Mouse (Mus musculus) liver, embryonic 11.5 days (tissue): ENCODE measurements around the gene Ugt1a6b. TPM values are rescaled to one million over a fixed set of nuclear protein-coding genes. Genes with fewer than 3 reads are reported as not detected.

ENCODE experiments used
- ATAC-seq: fragments of 200-750 bp; cut with Nextera tagmentation; replicated peaks from 2 replicates; pipeline ENCODE4 v1.8.0; 2017; ENCODE audit warnings: moderate number of reproducible peaks, mild to moderate bottlenecking, moderate TSS enrichment, moderate library complexity; ENCODE audit not compliant: low FRiP score
- DNase-seq: peaks from one replicate; pipeline ENCODE4 v3.0.0-alpha.2; 2017; ENCODE audit warnings: low spot score
- H3K27ac ChIP-seq: fragments of 300-500 bp; sonication (generic); 2 replicates; pipeline ENCODE4 v1.5.1; 2014; ENCODE audit warnings: mild to moderate bottlenecking, low read depth, low read length, control low read depth
- H3K27me3 ChIP-seq: fragments of 300-500 bp; sonication (generic); replicated peaks from 2 replicates; pipeline ENCODE4 v1.6.1; 2014; ENCODE audit warnings: low read length, mixed read lengths; ENCODE audit not compliant: control insufficient read depth, insufficient read depth
- H3K36me3 ChIP-seq: fragments of 300-500 bp; sonication (generic); 2 replicates; pipeline ENCODE4 v1.6.1; 2014; ENCODE audit warnings: mild to moderate bottlenecking, low read length, moderate library complexity, mixed read lengths; ENCODE audit not compliant: control insufficient read depth, insufficient read depth
- H3K4me1 ChIP-seq: fragments of 300-500 bp; sonication (generic); replicated peaks from 2 replicates; pipeline ENCODE4 v1.6.1; 2014; ENCODE audit warnings: low read length, mixed read lengths; ENCODE audit not compliant: control insufficient read depth, insufficient read depth
- H3K4me2 ChIP-seq: fragments of 300-500 bp; sonication (generic); 2 replicates; pipeline ENCODE4 v1.6.1; 2014; ENCODE audit warnings: mild to moderate bottlenecking, control low read depth, moderate library complexity
- H3K4me3 ChIP-seq: fragments of 300-500 bp; sonication (generic); 2 replicates; pipeline ENCODE4 v1.5.1; 2014; ENCODE audit warnings: low read depth, low read length, control low read depth
- H3K9ac ChIP-seq: fragments of 300-500 bp; sonication (generic); 2 replicates; pipeline ENCODE4 v1.6.1; 2014; ENCODE audit warnings: low read depth, low read length, control low read depth
- H3K9me3 ChIP-seq: fragments of 300-500 bp; sonication (generic); 2 replicates; pipeline ENCODE4 v1.6.1; 2016; ENCODE audit warnings: low read length, inconsistent platforms, mixed read lengths; ENCODE audit not compliant: control insufficient read depth
- WGBS: fragments of 180-500 bp; shearing (Covaris S2); extraction: QIAGEN DNeasy Blood & Tissue Kit; methylation state at CpG from one replicate; pipeline ENCODE4 v1.1.7; 2014; 5-methylcytosine and 5-hydroxymethylcytosine counted together
- polyA plus RNA-seq: library from polyadenylated mRNA; unstranded; fragments of >200 nt; fragmentation: Nextera tagmentation; extraction: Ambion mirVana; gene quantifications from 2 replicates; pipeline ENCODE4 v1.2.1, GENCODE M21; 2014

Ugt1a6b gene
- polyA plus RNA-seq, 1 experiment from 2014 or later = 0.11 TPM

DNA sequence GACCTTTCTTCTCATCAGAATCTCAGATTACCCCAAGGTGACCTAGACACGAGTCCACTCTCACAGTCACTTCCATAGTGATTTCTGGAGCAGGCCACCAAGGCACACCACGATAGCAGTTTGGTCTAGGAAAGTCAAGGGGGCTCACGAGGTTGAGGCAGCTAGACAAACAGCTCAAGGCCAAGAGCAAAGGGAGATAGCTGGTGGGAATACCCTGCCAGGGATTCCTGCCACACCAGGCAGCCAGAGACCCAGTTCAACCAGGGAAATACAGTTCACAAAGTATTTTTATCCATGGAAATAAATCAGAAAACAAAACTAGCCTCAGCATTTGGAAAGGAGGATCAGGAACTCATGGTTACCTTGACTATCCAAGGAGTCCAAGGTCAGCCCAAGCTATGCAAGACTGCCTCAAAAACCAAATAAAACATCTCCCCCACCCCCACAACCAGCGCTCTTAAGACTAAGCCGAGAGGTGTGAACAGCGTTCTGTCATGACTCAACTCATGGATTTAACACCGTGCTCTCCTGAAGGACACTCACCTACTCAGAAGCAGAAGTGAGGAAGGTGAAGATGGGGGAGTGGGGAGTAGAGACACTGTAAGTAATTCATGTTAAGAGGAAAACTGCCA lies 161.3 kb downstream of the Ugt1a6b start:
- no peak overlapping the region for H3K4me3 ChIP-seq
- H3K9ac ChIP-seq = no peak overlapping the region
- peaks cover 88% of the 10 kb centered on the region for H3K36me3 ChIP-seq
- 86% methylated on average over 7 of the region's 7 CpGs for WGBS
- H3K27me3 ChIP-seq = no peaks in the 10 kb centered on the region
- H3K4me2 ChIP-seq = no peak overlapping the region
- no peak overlapping the region for H3K27ac ChIP-seq
- ATAC-seq (no peak), DNase-seq (no peak)
- H3K9me3 ChIP-seq = peaks cover 21% of the 10 kb centered on the region
- peaks cover 32% of the 10 kb centered on the region for H3K4me1 ChIP-seq

DNA sequence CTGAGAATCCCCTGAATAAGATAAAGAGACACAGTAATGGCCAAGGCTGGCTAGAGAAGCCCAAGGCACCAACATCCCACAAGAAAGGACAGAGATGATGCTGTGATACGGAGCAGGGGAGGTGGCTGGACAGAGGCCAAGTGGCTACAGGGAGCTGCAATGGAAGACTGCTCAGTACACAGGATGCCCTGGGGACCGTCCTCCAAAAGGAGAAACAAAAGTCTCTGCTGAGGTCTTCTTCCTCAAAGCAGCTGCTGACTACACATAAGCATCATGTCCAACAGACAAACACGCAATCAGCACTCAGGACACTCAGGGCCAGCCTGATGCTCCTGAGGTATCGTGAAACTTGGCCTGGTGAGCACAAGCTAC lies 161.8 kb downstream of the Ugt1a6b start:
- no peak overlapping the region for H3K4me3 ChIP-seq
- no peak overlapping the region for H3K9ac ChIP-seq
- ATAC-seq (no peak), DNase-seq (no peak)
- peaks cover 27% of the 10 kb centered on the region for H3K4me1 ChIP-seq
- H3K36me3 ChIP-seq = peaks cover 93% of the 10 kb centered on the region
- no peak overlapping the region for H3K27ac ChIP-seq
- H3K4me2 ChIP-seq = no peak overlapping the region
- no peaks in the 10 kb centered on the region for H3K27me3 ChIP-seq
- WGBS = 75% methylated on average over 4 of the region's 4 CpGs
- peaks cover 21% of the 10 kb centered on the region for H3K9me3 ChIP-seq

DNA sequence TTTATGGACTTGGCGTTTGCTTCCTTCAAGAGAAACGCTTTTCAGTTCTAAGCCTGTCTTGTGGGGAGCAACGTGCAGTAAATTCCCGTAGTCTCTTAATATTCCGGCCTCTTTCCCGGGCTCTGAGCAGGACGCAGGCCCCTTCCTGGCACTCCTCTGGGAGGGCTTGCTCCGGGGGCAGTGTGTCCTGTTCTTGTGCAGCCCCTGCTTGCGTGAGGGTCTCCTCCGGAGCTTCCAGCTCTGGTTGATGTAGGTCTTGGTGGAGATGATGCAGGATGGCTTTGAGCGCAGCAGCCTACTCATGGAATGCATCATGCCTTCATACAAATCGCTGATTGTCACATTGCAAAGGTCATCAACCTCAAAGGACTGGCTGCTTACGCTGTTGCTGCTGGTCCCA lies 163.1 kb downstream of the Ugt1a6b start:
- Histone ChIP-seq H3K27ac (no peak overlapping the region), H3K36me3 (peaks cover 90% of the 10 kb centered on the region), H3K4me2 (no peak overlapping the region), H3K27me3 (no peaks in the 10 kb centered on the region), H3K9ac (no peak overlapping the region), H3K9me3 (peaks cover 16% of the 10 kb centered on the region), H3K4me3 (no peak overlapping the region), H3K4me1 (peaks cover 14% of the 10 kb centered on the region)
- DNase-seq (no peak), ATAC-seq (no peak)
- 89% methylated on average over 13 of the region's 13 CpGs for WGBS

GRCm38 (mm10) chr1:88267489-88267888 lies 164.4 kb downstream of the Ugt1a6b start:
- H3K4me3 ChIP-seq = no peak overlapping the region
- ATAC-seq (no peak; the same call in 1 of the 2 replicates), DNase-seq (no peak)
- WGBS = 94% methylated on average over 6 of the region's 6 CpGs
- H3K4me2 ChIP-seq = no peak overlapping the region
- peaks cover 2% of the 10 kb centered on the region; the same call in 1 of the 2 replicates for H3K4me1 ChIP-seq
- no peaks in the 10 kb centered on the region for H3K27me3 ChIP-seq
- H3K36me3 ChIP-seq = peaks cover 90% of the 10 kb centered on the region
- H3K9me3 ChIP-seq = peaks cover 11% of the 10 kb centered on the region
- H3K27ac ChIP-seq = no peak overlapping the region
- no peak overlapping the region for H3K9ac ChIP-seq

- Histone ChIP-seq H3K9ac (no peak overlapping the region), H3K27me3 (no peaks in the 10 kb centered on the region), H3K9me3 (peaks cover 11% of the 10 kb centered on the region), H3K4me1 (no peaks in the 10 kb centered on the region), H3K4me3 (no peak overlapping the region), H3K4me2 (no peak overlapping the region), H3K27ac (no peak overlapping the region), H3K36me3 (peaks cover 90% of the 10 kb centered on the region)
- ATAC-seq (no peak), DNase-seq (no peak)
- 83% methylated on average over 6 of the region's 6 CpGs for WGBS
Observed at GRCm38 (mm10) chr1:88268070-88268469, 165.0 kb downstream of the Ugt1a6b start.

Other genes with a start within 250 kb of the Ugt1a6b start
- 33.5 and 33.7 TPM in 2 replicates for gene Dgkd, start 250.0 kb upstream of the Ugt1a6b start, polyA plus RNA-seq
- gene Usp40, start 94.7 kb upstream of the Ugt1a6b start, polyA plus RNA-seq = 17.9 and 20.5 TPM in 2 replicates
- not detected in 2 replicates for gene Ugt1a10, start 47.9 kb upstream of the Ugt1a6b start, polyA plus RNA-seq
- gene Ugt1a9, start 32.5 kb upstream of the Ugt1a6b start, polyA plus RNA-seq = not detected in 2 replicates
- gene Ugt1a8, start 15.4 kb upstream of the Ugt1a6b start, polyA plus RNA-seq = not detected in 2 replicates
- gene Ugt1a7c, start 8.2 kb upstream of the Ugt1a6b start, polyA plus RNA-seq = 1.6 and 2.8 TPM in 2 replicates
- 0.62 and 0.80 TPM in 2 replicates for gene Ugt1a6a, start 31.6 kb downstream of the Ugt1a6b start, polyA plus RNA-seq
- not detected in 2 replicates for gene Ugt1a5, start 62.8 kb downstream of the Ugt1a6b start, polyA plus RNA-seq
- gene Ugt1a2, start 97.3 kb downstream of the Ugt1a6b start, polyA plus RNA-seq = not detected in 2 replicates
- gene Dnajb3, start 102.5 kb downstream of the Ugt1a6b start, polyA plus RNA-seq = 7.9 and 10.4 TPM in 2 replicates
- gene Ugt1a1, start 108.7 kb downstream of the Ugt1a6b start, polyA plus RNA-seq = 0.14 TPM in 1 of 2 replicates, not detected in the other
- gene Mroh2a, start 123.7 kb downstream of the Ugt1a6b start, polyA plus RNA-seq = 1.3 and 1.5 TPM in 2 replicates
- 146 and 168 TPM in 2 replicates for gene Hjurp, start 174.4 kb downstream of the Ugt1a6b start, polyA plus RNA-seq
- not detected in 2 replicates for gene Trpm8, start 174.4 kb downstream of the Ugt1a6b start, polyA plus RNA-seq